Mouse (Mus musculus) cerebellum, adult 2 months (tissue): ENCODE measurements around the gene Lyst. TPM values are rescaled to one million over a fixed set of nuclear protein-coding genes. Genes with fewer than 3 reads are reported as not detected.
A peak's percentile ranks its signal among the peaks of the same experiment; 100 is the strongest.

Experiments
- DNase-seq, 2 experiments: peaks; one replicate each; pipeline ENCODE4 v3.0.0; 2021
- H3K27ac ChIP-seq: fragments of 200-500 bp; 2 replicates; pipeline ENCODE4 v1.5.1; 2012; ENCODE audit warnings: low read length, control low read depth, inconsistent platforms; ENCODE audit not compliant: insufficient read depth
- H3K27me3 ChIP-seq: fragments of 200-500 bp; 2 replicates; pipeline ENCODE4 v1.6.1; 2012; ENCODE audit warnings: inconsistent platforms, mild to moderate bottlenecking, low read length, moderate library complexity; ENCODE audit not compliant: control insufficient read depth, insufficient read depth
- H3K4me1 ChIP-seq: fragments of 200-500 bp; 2 replicates; pipeline ENCODE4 v1.6.1; 2011; ENCODE audit warnings: low read length; ENCODE audit not compliant: control insufficient read depth, insufficient read depth
- H3K4me3 ChIP-seq: fragments of 200-500 bp; replicated peaks from 2 replicates; pipeline ENCODE3; 2011; ENCODE audit warnings: mild to moderate bottlenecking, low read depth, low read length, control low read depth; ENCODE audit not compliant: insufficient read depth
- CTCF ChIP-seq: fragments of 200-500 bp; IDR thresholded peaks from 2 replicates; pipeline ENCODE4 v1.5.1; 2011; ENCODE audit warnings: low read depth, mild to moderate bottlenecking, control low read depth, low read length, moderate library complexity, borderline replicate concordance; ENCODE audit not compliant: insufficient read depth
- POLR2A ChIP-seq: fragments of 200-500 bp; IDR thresholded peaks from 2 replicates; pipeline ENCODE4 v1.6.1; 2011; ENCODE audit warnings: low read length, control low read depth, borderline replicate concordance; ENCODE audit not compliant: insufficient read depth
- WGBS: fragments of 180-500 bp; shearing (Covaris S2); methylation state at CpG from one replicate; pipeline ENCODE4 v1.1.7; 2018; 5-methylcytosine and 5-hydroxymethylcytosine counted together
- polyA plus RNA-seq: library from polyadenylated mRNA; depleted of rRNA; stranded (reverse); fragments of >200 nt; gene quantifications from 2 replicates; pipeline ENCODE4 v1.2.3, GENCODE M21; 2012

Lyst gene
- polyA plus RNA-seq, 1 experiment: 14.5 TPM

GRCm38 (mm10) chr13:13596424-13597044 is 6.3 kb downstream of the Lyst start:
- H3K27ac ChIP-seq: no peak overlapping the region
- 95% methylated on average over 7 of the region's 7 CpGs for WGBS

GRCm38 (mm10) chr13:13597896-13598295 is 7.7 kb downstream of the Lyst start:
- WGBS: 81% methylated on average over 2 of the region's 2 CpGs
- no peak overlapping the region for H3K4me3 ChIP-seq
- no peaks in the 10 kb centered on the region; the same call in 1 of the 2 replicates for H3K4me1 ChIP-seq
- H3K27ac ChIP-seq: no peak overlapping the region
- no peaks in the 10 kb centered on the region for H3K27me3 ChIP-seq
- no peak for TF ChIP-seq POLR2A
- no peak for TF ChIP-seq CTCF
- DNase-seq: no peak

More at GRCm38 (mm10) chr13:13596424-13597044, 6.3 kb downstream of the Lyst start:
- DNase-seq: no peak
- H3K4me1 ChIP-seq: no peaks in the 10 kb centered on the region; the same call in 1 of the 2 replicates
- TF ChIP-seq CTCF: no peak
- no peak for TF ChIP-seq POLR2A
- no peak overlapping the region for H3K4me3 ChIP-seq
- no peaks in the 10 kb centered on the region for H3K27me3 ChIP-seq

GRCm38 (mm10) chr13:13601407-13601806 is 11.2 kb downstream of the Lyst start:
- WGBS: 96% methylated on average over 2 of the region's 2 CpGs
- no peak overlapping the region for H3K4me3 ChIP-seq
- DNase-seq: no peak

GRCm38 (mm10) chr13:13606149-13606548 is 16.0 kb downstream of the Lyst start:
- no peak for DNase-seq
- H3K27ac ChIP-seq: no peak overlapping the region
- no peak overlapping the region for H3K4me3 ChIP-seq
- no peak for TF ChIP-seq CTCF
- TF ChIP-seq POLR2A: no peak
- no peaks in the 10 kb centered on the region for H3K27me3 ChIP-seq
- no peaks in the 10 kb centered on the region for H3K4me1 ChIP-seq

More at GRCm38 (mm10) chr13:13601407-13601806, 11.2 kb downstream of the Lyst start:
- Histone ChIP-seq H3K27ac (no peak overlapping the region), H3K4me1 (no peaks in the 10 kb centered on the region), H3K27me3 (no peaks in the 10 kb centered on the region)
- TF ChIP-seq CTCF (no peak), POLR2A (no peak)

- WGBS: 22% methylated on average over 1 of the region's 1 CpGs
- TF ChIP-seq CTCF (no peak), POLR2A (no peak)
- Histone ChIP-seq H3K4me1 (no peaks in the 10 kb centered on the region), H3K27me3 (no peaks in the 10 kb centered on the region), H3K27ac (no peak overlapping the region), H3K4me3 (no peak overlapping the region)
- DNase-seq: peak in 1 of 2 experiments; percentile 50
These were observed 18.1 kb downstream of the Lyst start for GRCm38 (mm10) chr13:13608311-13608710.

GRCm38 (mm10) chr13:13609655-13610054 is 19.5 kb downstream of the Lyst start:
- no peaks in the 10 kb centered on the region for H3K4me1 ChIP-seq
- TF ChIP-seq CTCF: no peak
- TF ChIP-seq POLR2A: no peak
- no peak overlapping the region for H3K4me3 ChIP-seq
- DNase-seq: no peak
- no peak overlapping the region for H3K27ac ChIP-seq
- WGBS: 80% methylated on average over 2 of the region's 2 CpGs
- no peaks in the 10 kb centered on the region for H3K27me3 ChIP-seq

- WGBS: 74% methylated on average over 1 of the region's 1 CpGs
- no peak overlapping the region for H3K4me3 ChIP-seq
These were observed 22.7 kb downstream of the Lyst start for GRCm38 (mm10) chr13:13612882-13613281.

GRCm38 (mm10) chr13:13614235-13614634 is 24.0 kb downstream of the Lyst start:
- no peak for DNase-seq
- TF ChIP-seq CTCF: no peak
- TF ChIP-seq POLR2A: no peak
- Histone ChIP-seq H3K27ac (no peak overlapping the region), H3K27me3 (no peaks in the 10 kb centered on the region), H3K4me3 (no peak overlapping the region), H3K4me1 (no peaks in the 10 kb centered on the region)
- 97% methylated on average over 4 of the region's 4 CpGs for WGBS

More at GRCm38 (mm10) chr13:13612882-13613281, 22.7 kb downstream of the Lyst start:
- Histone ChIP-seq H3K4me1 (no peaks in the 10 kb centered on the region), H3K27me3 (no peaks in the 10 kb centered on the region), H3K27ac (no peak overlapping the region)
- peak; percentile 37 to 39 for DNase-seq
- TF ChIP-seq POLR2A (no peak), CTCF (peak; percentile 64)

- WGBS: 27% methylated on average over 5 of the region's 5 CpGs
These were observed 31.3 kb downstream of the Lyst start for GRCm38 (mm10) chr13:13621456-13621855.

More at GRCm38 (mm10) chr13:13621456-13621855, 31.3 kb downstream of the Lyst start:
- H3K27ac ChIP-seq: no peak overlapping the region
- DNase-seq: peak; percentile 62 to 81
- no peak for TF ChIP-seq POLR2A
- peak; percentile 65; the same call in 1 of the 2 replicates for TF ChIP-seq CTCF
- H3K4me1 ChIP-seq: no peaks in the 10 kb centered on the region
- H3K27me3 ChIP-seq: no peaks in the 10 kb centered on the region
- no peak overlapping the region for H3K4me3 ChIP-seq
